Mouse (Mus musculus) urinary bladder, postnatal 25 days (tissue): Measurements from ENCODE around the gene Gm4869.
A peak's percentile ranks its signal among the peaks of the same experiment; 100 is the strongest.

Experiments used
- DNase-seq: peaks from one replicate; pipeline ENCODE4 v3.0.0; 2022; ENCODE audit warnings: low spot score

Gene Gm4869

GRCm38 (mm10) chr5:140464943-140465342 lies 19.5 kb downstream of the Gm4869 start:
- no peak for DNase-seq

- DNase-seq, result no peak
These were observed 26.9 kb downstream of the Gm4869 start for GRCm38 (mm10) chr5:140472336-140472735.

GRCm38 (mm10) chr5:140481458-140481857 lies 36.0 kb downstream of the Gm4869 start:
- DNase-seq, result no peak

DNA sequence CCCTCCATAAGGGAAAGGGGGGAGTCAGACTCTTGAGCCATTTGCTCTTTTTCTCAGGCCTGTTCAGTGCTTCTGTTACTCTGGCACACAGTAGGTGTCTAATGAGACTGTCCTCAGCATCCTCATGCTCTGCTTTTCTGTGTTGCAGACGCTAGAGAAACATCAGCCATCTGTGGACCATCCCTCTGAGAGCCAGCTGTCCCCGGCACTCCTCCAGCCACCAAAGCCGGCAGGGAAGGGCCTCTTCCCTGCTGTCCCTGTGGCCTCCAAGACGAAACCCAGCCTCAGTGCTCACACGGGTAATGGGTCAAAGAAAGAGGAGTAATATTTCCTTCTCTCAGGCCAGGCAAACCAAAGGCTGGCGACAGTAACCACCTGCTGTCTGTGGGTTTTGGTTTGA lies 45.7 kb downstream of the Gm4869 start:
- no peak for DNase-seq

- DNase-seq, result no peak
These were observed 47.3 kb downstream of the Gm4869 start for GRCm38 (mm10) chr5:140492684-140493233.

DNA sequence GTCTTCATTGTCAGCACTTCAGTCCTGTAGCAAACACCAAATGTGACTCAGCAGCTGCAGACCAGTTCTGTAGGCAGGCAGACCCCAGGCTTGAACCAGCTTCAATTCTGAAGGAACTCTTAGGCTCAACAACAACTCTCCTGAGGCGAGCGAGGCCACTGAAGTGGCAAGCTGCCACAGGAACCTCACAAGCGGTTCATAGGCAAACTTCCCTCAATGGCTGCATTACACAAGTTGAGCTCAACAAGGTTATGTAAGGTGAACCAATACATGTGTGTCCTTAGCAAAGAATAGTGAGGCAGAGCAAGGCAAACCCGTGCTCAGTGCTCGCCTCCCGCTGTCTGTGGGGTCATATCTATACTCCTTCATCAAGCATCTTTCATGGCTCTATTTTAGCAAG lies 52.7 kb downstream of the Gm4869 start:
- no peak for DNase-seq

DNA sequence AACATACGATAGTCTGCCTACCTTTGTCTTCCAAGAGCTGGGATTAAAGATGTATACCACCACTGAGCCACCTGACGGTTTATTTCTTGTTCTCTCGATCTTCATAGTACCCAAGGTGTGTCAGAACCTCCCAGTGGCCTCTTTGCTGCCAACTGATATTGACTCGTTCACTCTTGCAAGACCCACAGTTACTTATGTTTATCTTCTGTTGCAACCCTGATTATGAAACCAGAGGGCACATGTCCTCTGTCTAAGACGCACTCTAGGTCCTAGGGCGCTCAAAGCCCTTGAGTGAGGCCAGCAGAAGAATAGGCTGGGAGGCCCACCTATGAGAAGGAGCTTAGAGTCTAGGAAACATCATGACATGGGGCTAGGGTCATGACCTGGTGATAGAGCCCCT lies 55.3 kb downstream of the Gm4869 start:
- no peak for DNase-seq

- no peak for DNase-seq
These were observed 56.8 kb downstream of the Gm4869 start for GRCm38 (mm10) chr5:140501982-140502836.

GRCm38 (mm10) chr5:140502925-140503324 lies 57.5 kb downstream of the Gm4869 start:
- peak; percentile 62 for DNase-seq

- peak; percentile 98 for DNase-seq
These were observed 59.8 kb downstream of the Gm4869 start, which contains the start of gene Chst12 for GRCm38 (mm10) chr5:140505208-140505780. TSS of gene Chst12 (plus strand) at chr5:140505550.

DNA sequence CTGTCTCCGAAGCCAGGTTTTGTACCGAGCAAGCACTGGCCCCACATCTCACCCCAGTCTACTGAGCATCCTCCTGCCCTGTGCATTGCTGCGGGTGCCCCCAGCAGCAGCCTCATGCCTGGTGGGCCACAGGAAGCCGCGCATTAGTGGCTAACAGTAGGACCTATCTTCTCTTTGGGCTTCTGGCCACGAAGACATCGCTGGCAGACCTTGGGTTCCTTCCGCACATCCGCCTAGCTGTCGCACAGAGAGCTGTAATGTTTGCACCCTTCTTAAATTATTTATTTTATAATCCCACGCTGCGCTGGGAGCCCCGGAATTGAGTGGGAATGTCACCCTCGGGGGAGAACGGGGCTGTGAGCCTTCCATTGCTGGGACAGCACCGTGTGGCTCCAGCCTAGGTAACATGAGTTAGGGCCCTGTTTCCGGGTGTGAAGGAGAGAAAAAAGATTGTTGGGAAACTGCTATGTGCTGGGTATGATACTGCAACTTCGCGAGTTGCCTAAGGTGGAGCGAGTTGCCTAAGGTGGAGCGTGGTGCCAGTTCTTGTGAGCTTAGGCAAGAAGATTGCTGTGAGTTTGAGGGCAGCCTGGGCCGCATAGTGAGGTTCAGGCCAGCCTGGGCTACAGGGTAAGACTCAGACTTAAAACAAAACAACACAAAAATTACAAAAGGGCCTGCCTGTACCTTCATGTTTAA lies 60.8 kb downstream of the Gm4869 start:
- DNase-seq, result no peak

DNA sequence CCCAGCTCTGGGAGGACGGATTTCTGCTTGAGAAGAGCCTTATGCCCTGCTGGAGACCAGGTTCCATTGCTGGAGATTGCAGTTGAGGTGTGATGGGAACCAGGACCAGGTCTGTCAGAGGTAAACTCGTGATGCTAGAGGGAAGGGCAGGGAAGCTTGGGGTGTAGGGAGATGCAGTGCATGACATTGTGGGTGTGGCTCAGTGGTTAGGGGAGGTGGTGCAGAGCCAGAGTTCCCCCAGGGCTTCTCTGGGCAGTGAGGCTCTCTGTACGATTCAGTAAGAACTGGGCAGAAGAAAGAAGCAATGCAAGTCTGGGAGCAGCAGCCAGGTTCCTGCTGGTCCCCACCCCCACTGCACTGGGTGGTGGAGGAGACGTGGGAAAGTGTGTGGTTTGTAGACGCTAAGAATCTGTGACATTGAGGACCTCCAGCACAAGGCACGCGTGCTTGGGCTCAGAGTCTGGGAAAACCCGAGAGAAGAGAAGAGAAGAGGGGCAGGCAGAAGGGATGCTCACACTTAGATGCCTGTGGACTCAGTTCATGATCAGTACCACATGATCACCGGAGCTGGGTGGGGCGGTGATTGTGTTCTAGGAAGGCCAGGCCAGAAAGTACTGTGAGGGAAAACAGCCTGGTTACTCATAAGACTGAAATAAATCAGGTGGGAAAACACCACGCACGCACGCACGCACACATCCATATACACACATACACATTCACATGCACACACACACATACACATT lies 62.2 kb downstream of the Gm4869 start:
- no peak for DNase-seq

DNA sequence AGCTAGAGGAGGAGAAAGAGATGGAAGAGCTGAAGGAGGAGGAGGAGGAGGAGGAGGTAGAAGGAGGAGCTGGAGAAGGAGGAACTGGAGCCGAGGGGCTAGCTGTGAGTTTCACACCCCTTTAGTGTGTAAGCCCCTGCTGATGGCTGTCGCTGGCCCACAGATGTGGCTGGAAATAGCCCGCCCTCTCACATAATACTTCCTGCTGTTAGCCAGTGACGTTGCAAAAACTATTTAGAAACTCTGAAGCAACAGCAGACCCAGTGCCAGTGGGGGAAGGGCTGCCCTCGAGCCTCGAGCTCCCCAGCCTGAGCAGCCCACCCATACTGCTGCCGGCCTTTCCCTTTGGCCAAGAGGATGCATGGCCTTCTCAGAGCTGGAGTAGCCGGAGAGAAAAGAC lies 63.2 kb downstream of the Gm4869 start:
- DNase-seq, result no peak

DNA sequence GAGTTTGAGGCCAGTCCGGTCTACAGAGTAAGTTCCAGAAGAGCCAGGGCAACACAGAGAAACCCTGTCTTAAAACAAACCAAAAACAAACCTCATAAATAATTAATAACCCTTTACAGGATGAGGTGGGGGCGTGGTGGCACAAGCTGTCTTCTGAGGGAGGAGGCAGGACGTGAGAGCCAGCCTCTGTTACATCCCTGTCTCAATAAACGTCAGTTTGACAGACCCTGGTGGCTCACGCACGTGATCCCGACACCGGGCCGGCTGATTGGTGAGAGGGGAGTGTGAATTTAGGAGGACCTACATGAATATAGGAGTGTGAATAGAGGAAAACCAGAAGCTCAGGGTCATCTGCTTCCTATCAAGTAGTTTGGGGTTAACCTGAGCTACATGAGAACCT lies 63.8 kb downstream of the Gm4869 start:
- no peak for DNase-seq

- no peak for DNase-seq
These were observed 64.9 kb downstream of the Gm4869 start for GRCm38 (mm10) chr5:140510012-140511000.

GRCm38 (mm10) chr5:140513921-140514320 lies 68.5 kb downstream of the Gm4869 start:
- no peak for DNase-seq

GRCm38 (mm10) chr5:140514799-140515486 lies 69.5 kb downstream of the Gm4869 start:
- no peak for DNase-seq

DNA sequence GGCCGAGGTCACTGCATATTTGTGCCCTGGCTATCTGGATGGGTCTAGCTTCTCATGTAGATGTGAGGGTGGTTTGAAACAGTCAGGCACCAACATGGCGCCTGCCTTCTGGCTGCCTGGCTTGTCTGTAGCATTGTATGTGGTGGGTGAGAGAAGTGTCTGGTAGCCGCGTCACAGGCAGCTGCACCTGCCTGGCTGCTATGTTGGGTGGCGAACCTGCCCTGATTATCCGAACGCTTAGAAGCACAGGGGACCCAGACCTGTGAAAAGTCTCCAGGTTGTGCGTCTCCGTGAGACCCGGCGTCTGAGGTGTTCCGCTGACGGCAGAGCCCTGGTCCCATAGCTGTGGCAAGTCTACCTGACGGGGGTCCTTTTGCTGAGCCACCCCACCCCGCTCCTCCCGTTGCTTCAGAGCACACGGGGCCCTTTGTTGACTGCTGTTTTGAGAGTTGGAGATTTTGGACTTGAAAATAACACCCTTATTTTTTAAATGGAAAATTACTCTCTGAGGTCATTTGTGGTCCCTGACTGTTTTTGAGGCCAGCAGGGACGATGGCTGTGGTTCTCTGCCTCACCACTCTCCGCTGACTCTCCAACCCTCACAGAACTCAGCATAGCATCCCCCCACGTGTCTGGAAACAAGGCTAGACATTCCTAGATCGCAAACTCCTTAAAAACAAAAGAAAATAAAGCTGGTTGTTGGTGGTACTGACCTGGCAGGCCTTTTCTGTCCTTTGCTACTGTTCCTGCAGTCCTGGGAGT lies 71.9 kb downstream of the Gm4869 start:
- no peak for DNase-seq

DNA sequence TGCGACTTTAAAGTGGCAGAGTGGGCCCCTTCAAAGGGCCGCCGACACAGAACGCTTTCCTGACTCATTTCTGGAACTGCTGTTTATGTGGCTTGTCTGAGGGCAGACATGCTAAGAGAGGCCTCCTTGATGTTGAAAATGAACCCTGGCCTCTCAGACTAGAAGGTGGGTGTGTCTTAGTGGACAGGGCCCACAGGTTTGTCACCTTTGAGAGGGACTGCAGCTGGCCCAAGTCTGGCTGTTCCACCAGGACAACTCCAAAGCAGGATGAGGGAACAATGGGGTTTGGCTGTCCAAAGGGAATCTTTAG lies 72.4 kb downstream of the Gm4869 start:
- no peak for DNase-seq

- no peak for DNase-seq
These were observed 75.8 kb downstream of the Gm4869 start for GRCm38 (mm10) chr5:140521196-140521595.
